Mouse (Mus musculus): ENCODE measurements at regions not wholly inside any gene's neighbourhood (a gene's known extent, or its start where the extent isn't known, plus 50 kb on each side); places are given as distances from the start of the nearest gene placed in this dataset.

DNA sequence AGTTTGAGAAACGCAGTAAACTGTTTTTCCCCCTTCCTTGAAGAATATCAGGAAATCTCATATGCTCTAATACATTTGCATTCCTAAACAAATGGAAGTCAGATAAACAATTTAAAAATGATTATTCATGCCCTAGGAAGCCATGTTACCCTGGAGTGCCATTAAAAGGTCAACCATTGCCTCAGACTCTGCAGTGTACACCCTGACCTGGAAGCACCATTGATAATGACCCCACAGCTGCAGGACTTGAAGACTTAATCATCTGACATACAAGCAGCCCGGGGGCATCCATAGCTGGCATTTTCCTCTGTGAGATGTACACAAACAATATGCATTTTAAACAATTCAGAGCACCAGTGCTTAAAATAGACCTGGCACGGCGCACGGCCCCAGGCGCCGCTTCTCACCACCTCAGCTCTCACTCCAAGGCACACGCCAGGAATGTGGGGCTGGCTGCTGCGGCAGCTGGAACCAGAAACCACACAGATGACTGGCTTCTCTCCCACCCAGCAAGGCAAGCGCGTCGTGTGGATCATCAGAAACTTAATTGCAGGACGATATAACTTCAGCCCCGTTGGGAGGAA, 141.1 kb upstream of the Galnt5 start:
- no peaks in the 10 kb centered on the region for H3K4me1 ChIP-seq (replicated peaks; ENCODE audit: control insufficient read depth in 2 of 2, insufficient read depth in 2 of 2, low read length in 1 of 2)
- no peak for TF ChIP-seq EP300 (IDR thresholded peaks at IDR 0.05; ENCODE audit: low read depth)
- TF ChIP-seq CTCF (IDR thresholded peaks at IDR 0.05; ENCODE audit: low read depth) = no peak
- no peak overlapping the region for H3K9ac ChIP-seq (replicated peaks)
- no peak for ATAC-seq (ENCODE audit: insufficient read depth)
- WGBS (ENCODE audit: insufficient replicate concordance) = 74% methylated on average over 14 of the region's 14 CpGs
- no peak overlapping the region for H3K4me2 ChIP-seq (ENCODE audit: low read depth)
- H3K9me3 ChIP-seq (ENCODE audit: control insufficient read depth, low read length) = no peaks in the 10 kb centered on the region
- no peaks in the 10 kb centered on the region for H3K36me3 ChIP-seq (replicated peaks; ENCODE audit: control insufficient read depth, insufficient read depth, low read depth)
- DNase-seq (ENCODE audit: low read depth in 3 of 3, low spot score in 3 of 3) = no peak
- H3K27ac ChIP-seq = no peak overlapping the region
- no peak overlapping the region for H3K4me3 ChIP-seq (ENCODE audit: insufficient read depth in 1 of 2, low read depth in 2 of 2, low read length in 2 of 2)
- no peaks in the 10 kb centered on the region for H3K27me3 ChIP-seq (ENCODE audit: control insufficient read depth, insufficient read depth, low read length)

GRCm38 (mm10) chr2:57865289-57865688, 132.4 kb upstream of the Galnt5 start:
- TF ChIP-seq EP300 (IDR thresholded peaks at IDR 0.05; ENCODE audit: low read depth) (no peak), CTCF (IDR thresholded peaks at IDR 0.05; ENCODE audit: low read depth) (no peak)
- Histone ChIP-seq H3K4me1 (replicated peaks; ENCODE audit: control insufficient read depth in 2 of 2, insufficient read depth in 2 of 2, low read length in 1 of 2) (no peaks in the 10 kb centered on the region), H3K9me3 (ENCODE audit: control insufficient read depth, low read length) (no peaks in the 10 kb centered on the region), H3K4me3 (ENCODE audit: insufficient read depth in 1 of 2, low read depth in 2 of 2, low read length in 2 of 2) (no peak overlapping the region), H3K27ac (no peak overlapping the region), H3K36me3 (replicated peaks; ENCODE audit: control insufficient read depth, insufficient read depth, low read depth) (no peaks in the 10 kb centered on the region), H3K9ac (replicated peaks) (no peak overlapping the region), H3K27me3 (ENCODE audit: control insufficient read depth, insufficient read depth, low read length) (no peaks in the 10 kb centered on the region), H3K4me2 (ENCODE audit: low read depth) (no peak overlapping the region)
- WGBS (ENCODE audit: insufficient replicate concordance) = 47% methylated on average over 1 of the region's 1 CpGs
- ATAC-seq (ENCODE audit: insufficient read depth) = no peak
- DNase-seq (ENCODE audit: low read depth in 3 of 3, low spot score in 3 of 3) = no peak

DNA sequence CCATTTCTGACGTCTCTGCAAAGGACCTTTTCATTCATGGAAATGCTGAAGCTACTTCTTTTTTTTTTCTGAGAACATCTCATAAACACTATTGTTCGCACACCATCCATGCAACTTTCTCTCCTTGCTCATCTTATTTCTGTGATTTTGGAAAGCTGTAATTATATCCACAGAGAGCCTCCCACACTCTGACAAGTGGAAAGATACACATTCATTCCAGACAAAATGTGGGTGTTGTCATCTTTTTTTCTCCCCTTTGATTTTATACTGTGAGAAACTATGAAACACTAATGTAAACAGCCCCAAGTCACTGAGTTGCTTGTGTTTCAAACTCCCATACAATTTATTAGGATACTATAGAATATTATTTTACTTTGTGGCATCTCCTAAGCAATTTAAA, 129.6 kb upstream of the Galnt5 start:
- TF ChIP-seq CTCF (IDR thresholded peaks at IDR 0.05; ENCODE audit: low read depth) (no peak), EP300 (IDR thresholded peaks at IDR 0.05; ENCODE audit: low read depth) (no peak)
- no peak overlapping the region for H3K9ac ChIP-seq (replicated peaks)
- H3K27me3 ChIP-seq (ENCODE audit: control insufficient read depth, insufficient read depth, low read length) = no peaks in the 10 kb centered on the region
- H3K4me2 ChIP-seq (ENCODE audit: low read depth) = no peak overlapping the region
- no peaks in the 10 kb centered on the region for H3K4me1 ChIP-seq (replicated peaks; ENCODE audit: control insufficient read depth in 2 of 2, insufficient read depth in 2 of 2, low read length in 1 of 2)
- WGBS (ENCODE audit: insufficient replicate concordance) = 44% methylated on average over 2 of the region's 2 CpGs
- H3K36me3 ChIP-seq (replicated peaks; ENCODE audit: control insufficient read depth, insufficient read depth, low read depth) = no peaks in the 10 kb centered on the region
- ATAC-seq (ENCODE audit: insufficient read depth) = no peak
- no peak overlapping the region for H3K27ac ChIP-seq
- H3K9me3 ChIP-seq (ENCODE audit: control insufficient read depth, low read length) = no peaks in the 10 kb centered on the region
- H3K4me3 ChIP-seq (ENCODE audit: insufficient read depth in 1 of 2, low read depth in 2 of 2, low read length in 2 of 2) = no peak overlapping the region
- no peak for DNase-seq (ENCODE audit: low read depth in 3 of 3, low spot score in 3 of 3)

GRCm38 (mm10) chr2:57900168-57900567, 97.5 kb upstream of the Galnt5 start:
- 77% methylated on average over 7 of the region's 7 CpGs for WGBS (ENCODE audit: insufficient replicate concordance)
- no peaks in the 10 kb centered on the region for H3K4me1 ChIP-seq (replicated peaks; ENCODE audit: control insufficient read depth in 2 of 2, insufficient read depth in 2 of 2, low read length in 1 of 2)
- no peak overlapping the region for H3K4me2 ChIP-seq (ENCODE audit: low read depth)
- DNase-seq (ENCODE audit: low read depth in 3 of 3, low spot score in 3 of 3) (no peak), ATAC-seq (ENCODE audit: insufficient read depth) (no peak)
- H3K36me3 ChIP-seq (replicated peaks; ENCODE audit: control insufficient read depth, insufficient read depth, low read depth) = no peaks in the 10 kb centered on the region
- TF ChIP-seq CTCF (IDR thresholded peaks at IDR 0.05; ENCODE audit: low read depth) (no peak), EP300 (IDR thresholded peaks at IDR 0.05; ENCODE audit: low read depth) (no peak)
- H3K27ac ChIP-seq = no peak overlapping the region
- no peaks in the 10 kb centered on the region for H3K27me3 ChIP-seq (ENCODE audit: control insufficient read depth, insufficient read depth, low read length)
- no peaks in the 10 kb centered on the region for H3K9me3 ChIP-seq (ENCODE audit: control insufficient read depth, low read length)
- no peak overlapping the region for H3K4me3 ChIP-seq (ENCODE audit: insufficient read depth in 1 of 2, low read depth in 2 of 2, low read length in 2 of 2)
- no peak overlapping the region for H3K9ac ChIP-seq (replicated peaks)

GRCm38 (mm10) chr2:57900580-57901247, 97.0 kb upstream of the Galnt5 start:
- ATAC-seq (ENCODE audit: insufficient read depth) (no peak), DNase-seq (ENCODE audit: low read depth in 3 of 3, low spot score in 3 of 3) (no peak)
- no peak overlapping the region for H3K4me2 ChIP-seq (ENCODE audit: low read depth)
- H3K9ac ChIP-seq (replicated peaks) = no peak overlapping the region
- no peaks in the 10 kb centered on the region for H3K27me3 ChIP-seq (ENCODE audit: control insufficient read depth, insufficient read depth, low read length)
- H3K4me1 ChIP-seq (replicated peaks; ENCODE audit: control insufficient read depth in 2 of 2, insufficient read depth in 2 of 2, low read length in 1 of 2) = no peaks in the 10 kb centered on the region
- no peak for TF ChIP-seq CTCF (IDR thresholded peaks at IDR 0.05; ENCODE audit: low read depth)
- no peak for TF ChIP-seq EP300 (IDR thresholded peaks at IDR 0.05; ENCODE audit: low read depth)
- WGBS (ENCODE audit: insufficient replicate concordance) = 62% methylated on average over 9 of the region's 9 CpGs
- H3K36me3 ChIP-seq (replicated peaks; ENCODE audit: control insufficient read depth, insufficient read depth, low read depth) = no peaks in the 10 kb centered on the region
- no peaks in the 10 kb centered on the region for H3K9me3 ChIP-seq (ENCODE audit: control insufficient read depth, low read length)
- H3K27ac ChIP-seq = no peak overlapping the region
- no peak overlapping the region for H3K4me3 ChIP-seq (ENCODE audit: insufficient read depth in 1 of 2, low read depth in 2 of 2, low read length in 2 of 2)
